Mouse (Mus musculus) embryonic facial prominence, embryonic 11.5 days (tissue): ENCODE data around the gene Olfr67. TPM values are rescaled to one million over a fixed set of nuclear protein-coding genes. Genes with fewer than 3 reads are reported as not detected.
A peak's percentile ranks its signal among the peaks of the same experiment; 100 is the strongest.
"Not testable (repeated sequence)": the region's sequence is repeated elsewhere in the genome, so short reads cannot be mapped to it uniquely, and the experiment has no call there.

Experiments
- ATAC-seq: fragments of 200-750 bp; cut with Nextera tagmentation; replicated peaks from 2 replicates; pipeline ENCODE4 v1.8.0; 2017; ENCODE audit warnings: low read depth; ENCODE audit not compliant: insufficient number of reproducible peaks, low FRiP score, low TSS enrichment
- DNase-seq: peaks from one replicate; pipeline ENCODE4 v3.0.0-alpha.2; 2015; ENCODE audit warnings: low spot score
- H3K27ac ChIP-seq: fragments of 300-500 bp; sonication (generic); replicated peaks from 2 replicates; pipeline ENCODE4 v1.5.1; 2014; ENCODE audit warnings: mild to moderate bottlenecking, low read depth, low read length, control low read depth
- H3K27me3 ChIP-seq: fragments of 300-500 bp; sonication (generic); 2 replicates; pipeline ENCODE4 v1.6.1; 2014; ENCODE audit warnings: mild to moderate bottlenecking, low read length, moderate library complexity, mixed read lengths; ENCODE audit not compliant: control insufficient read depth, insufficient read depth
- H3K36me3 ChIP-seq: fragments of 300-500 bp; sonication (generic); replicated peaks from 2 replicates; pipeline ENCODE4 v1.6.1; 2014; ENCODE audit warnings: low read depth, mild to moderate bottlenecking, low read length, moderate library complexity, mixed read lengths; ENCODE audit not compliant: control insufficient read depth, insufficient read depth
- H3K4me1 ChIP-seq: fragments of 300-500 bp; sonication (generic); 2 replicates; pipeline ENCODE4 v1.6.1; 2014; ENCODE audit warnings: low read length, mixed read lengths; ENCODE audit not compliant: control insufficient read depth, insufficient read depth
- H3K4me2 ChIP-seq: fragments of 300-500 bp; sonication (generic); 2 replicates; pipeline ENCODE4 v1.6.1; 2014; ENCODE audit warnings: low read depth, mild to moderate bottlenecking, control low read depth, low read length, moderate library complexity
- H3K4me3 ChIP-seq: fragments of 300-500 bp; sonication (generic); 2 replicates; pipeline ENCODE4 v1.5.1; 2014; ENCODE audit warnings: low read depth, low read length, control low read depth
- H3K9ac ChIP-seq: fragments of 300-500 bp; sonication (generic); replicated peaks from 2 replicates; pipeline ENCODE4 v1.6.1; 2014; ENCODE audit warnings: mild to moderate bottlenecking, control low read depth, low read length
- H3K9me3 ChIP-seq: fragments of 300-500 bp; sonication (generic); replicated peaks from 2 replicates; pipeline ENCODE4 v1.6.1; 2016; ENCODE audit warnings: mild to moderate bottlenecking, low read length, inconsistent platforms, mixed read lengths; ENCODE audit not compliant: control insufficient read depth
- WGBS: fragments of 180-500 bp; shearing (Covaris S2); extraction: QIAGEN DNeasy Blood & Tissue Kit; methylation state at CpG from one replicate; pipeline ENCODE4 v1.1.7; 2014; 5-methylcytosine and 5-hydroxymethylcytosine counted together
- polyA plus RNA-seq: library from polyadenylated mRNA; unstranded; fragments of >200 nt; fragmentation: Nextera tagmentation; extraction: Ambion mirVana; gene quantifications from 2 replicates; pipeline ENCODE4 v1.2.1, GENCODE M21; 2014

Olfr67 gene
- polyA plus RNA-seq, 1 experiment from 2014 or later: not detected

DNA sequence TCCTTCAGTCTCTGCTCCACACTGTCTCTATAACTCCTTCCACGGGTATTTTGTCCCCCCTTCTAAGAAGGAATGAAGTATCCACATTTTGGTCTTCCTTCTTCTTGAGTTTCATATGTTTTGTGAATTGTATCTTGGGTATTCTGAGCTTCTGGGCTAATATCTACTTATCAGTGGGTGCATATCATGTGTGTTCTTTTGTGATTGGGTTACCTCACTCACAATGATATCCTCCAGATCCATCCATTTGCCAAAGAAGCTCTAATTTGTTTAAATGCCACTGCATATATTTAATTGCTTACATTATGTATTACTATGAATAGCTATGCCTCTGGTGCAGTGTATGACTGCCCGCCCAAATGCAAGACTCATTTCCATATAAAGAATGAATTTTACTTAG lies 16.5 kb upstream of the Olfr67 start:
- ATAC-seq, DNase-seq, H3K4me3 ChIP-seq, H3K27ac ChIP-seq, H3K27me3 ChIP-seq, H3K36me3 ChIP-seq, H3K9me3 ChIP-seq, H3K4me1 ChIP-seq, H3K4me2 ChIP-seq, H3K9ac ChIP-seq: not testable (repeated sequence)
- 76% methylated on average over 2 of the region's 2 CpGs for WGBS

DNA sequence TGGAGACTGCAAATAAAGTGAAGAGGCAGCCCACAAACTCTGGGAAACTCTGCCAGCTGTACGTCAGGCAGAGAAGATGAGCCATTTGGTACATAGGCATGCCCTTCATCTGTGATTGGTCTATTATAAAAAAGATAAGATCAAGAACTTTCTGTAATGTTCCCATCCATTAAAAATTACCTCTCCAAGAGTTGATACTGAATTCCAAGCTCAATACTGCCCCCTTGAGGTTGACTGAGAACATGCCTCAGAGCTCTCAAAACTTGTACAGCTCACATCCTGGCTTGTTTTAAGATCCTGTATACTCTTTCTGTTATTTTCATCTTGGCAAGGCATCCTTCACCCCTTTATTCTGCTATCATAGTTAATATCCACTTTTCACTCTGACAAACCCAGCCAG lies 15.2 kb upstream of the Olfr67 start:
- 52% methylated on average over 1 of the region's 1 CpGs for WGBS
- Histone ChIP-seq H3K36me3 (no peaks in the 10 kb centered on the region), H3K9me3 (no peaks in the 10 kb centered on the region), H3K4me2 (no peak overlapping the region), H3K4me1 (no peaks in the 10 kb centered on the region), H3K4me3 (no peak overlapping the region), H3K9ac (no peak overlapping the region), H3K27me3 (no peaks in the 10 kb centered on the region), H3K27ac (no peak overlapping the region)
- peak; percentile 74 for DNase-seq
- no peak for ATAC-seq

DNA sequence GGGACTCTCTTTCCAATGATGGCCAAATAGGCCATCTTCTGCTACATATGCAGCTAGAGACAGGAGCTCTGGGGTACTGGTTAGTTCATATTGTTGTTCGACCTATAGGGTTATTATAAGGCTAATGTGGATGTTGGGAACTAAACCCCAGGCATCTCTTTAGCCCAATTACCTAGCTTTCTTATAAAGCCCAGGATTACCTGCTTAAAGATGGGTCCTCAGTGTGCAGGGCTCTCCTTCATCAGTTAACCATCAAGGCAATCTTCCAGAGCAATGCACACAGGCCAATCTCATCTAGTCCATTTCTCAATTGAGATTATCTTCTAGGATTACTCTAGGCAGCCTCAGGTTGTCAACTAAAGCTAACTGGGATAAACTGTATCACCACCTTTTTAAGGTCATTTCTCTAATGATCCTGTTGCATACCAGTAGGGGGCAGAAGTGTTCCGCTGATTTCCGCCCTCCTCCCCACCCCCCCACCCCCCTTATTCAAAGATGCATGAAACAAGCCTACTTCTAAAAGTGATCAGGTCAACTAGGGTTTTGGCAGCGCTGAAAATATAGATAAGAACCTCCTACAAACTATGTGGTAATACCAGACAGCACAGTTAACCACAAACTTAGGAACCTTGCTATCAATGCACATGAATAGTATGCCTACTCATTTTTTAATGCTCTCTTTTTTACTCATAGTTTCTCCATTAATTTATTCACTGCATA lies 1.2 kb upstream of the Olfr67 start:
- H3K9me3 ChIP-seq: no peaks in the 10 kb centered on the region
- WGBS: 18% methylated on average over 4 of the region's 4 CpGs
- ATAC-seq (no peak), DNase-seq (no peak)
- H3K4me3 ChIP-seq: no peak overlapping the region
- no peak overlapping the region for H3K4me2 ChIP-seq
- H3K36me3 ChIP-seq: no peaks in the 10 kb centered on the region
- no peak overlapping the region for H3K27ac ChIP-seq
- H3K4me1 ChIP-seq: no peaks in the 10 kb centered on the region
- H3K27me3 ChIP-seq: no peaks in the 10 kb centered on the region
- H3K9ac ChIP-seq: no peak overlapping the region

DNA sequence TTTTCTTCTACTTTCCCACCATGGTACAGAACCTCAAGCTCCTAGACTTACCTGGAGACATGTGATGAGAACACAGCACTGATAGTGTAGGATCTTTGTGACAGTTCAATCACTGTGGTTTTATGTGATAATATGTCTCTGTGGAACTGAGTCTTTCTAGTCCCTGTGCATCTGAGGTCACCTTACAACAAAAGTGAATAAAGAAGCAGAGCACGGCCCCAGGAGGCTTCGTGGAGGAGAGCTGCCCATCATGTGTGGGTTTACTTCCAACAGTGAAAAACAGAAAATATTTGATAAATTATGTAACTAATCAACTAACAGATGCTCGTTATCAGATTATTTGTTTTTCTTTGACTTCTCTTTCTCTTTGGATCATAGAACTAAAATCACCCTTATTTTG lies 12.0 kb downstream of the Olfr67 start, which contains the start of gene Olfr68:
Gene Olfr68, minus strand, starts transcription at position 101 of the 400 bp plus-strand sequence.
- WGBS: 79% methylated on average over 3 of the region's 3 CpGs
- Histone ChIP-seq H3K4me1 (no peaks in the 10 kb centered on the region), H3K9me3 (no peaks in the 10 kb centered on the region), H3K27me3 (no peaks in the 10 kb centered on the region), H3K4me3 (no peak within 1 kb of the TSS), H3K36me3 (no peaks in the 10 kb centered on the region), H3K4me2 (no peak within 1 kb of the TSS), H3K27ac (no peak within 1 kb of the TSS), H3K9ac (no peak within 1 kb of the TSS)
- DNase-seq: no peak
- no peak for ATAC-seq

DNA sequence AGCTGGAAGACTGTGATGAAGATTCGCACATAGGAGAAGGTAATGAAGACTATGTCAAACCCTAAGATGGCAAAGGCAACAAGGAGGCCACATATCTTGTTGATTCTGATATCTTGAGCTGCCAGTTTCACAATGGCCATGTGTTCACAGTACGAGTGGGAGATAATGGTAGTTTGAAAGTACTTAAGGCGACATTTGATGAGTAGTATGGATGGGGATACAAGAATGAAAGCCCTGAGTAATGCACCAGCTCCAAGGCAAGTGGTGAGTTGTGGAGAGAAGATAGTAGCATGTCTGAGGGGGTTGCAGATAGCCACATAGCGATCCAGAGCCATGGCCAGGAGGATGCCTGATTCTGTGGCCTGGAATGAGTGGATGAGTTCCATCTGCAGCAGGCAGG lies 14.0 kb downstream of the Olfr67 start:
- not testable (repeated sequence) for H3K4me1 ChIP-seq, H3K27me3 ChIP-seq, H3K27ac ChIP-seq, H3K9ac ChIP-seq, ATAC-seq, DNase-seq, H3K4me3 ChIP-seq, H3K9me3 ChIP-seq, H3K4me2 ChIP-seq, H3K36me3 ChIP-seq
- 86% methylated on average over 4 of the region's 4 CpGs for WGBS

DNA sequence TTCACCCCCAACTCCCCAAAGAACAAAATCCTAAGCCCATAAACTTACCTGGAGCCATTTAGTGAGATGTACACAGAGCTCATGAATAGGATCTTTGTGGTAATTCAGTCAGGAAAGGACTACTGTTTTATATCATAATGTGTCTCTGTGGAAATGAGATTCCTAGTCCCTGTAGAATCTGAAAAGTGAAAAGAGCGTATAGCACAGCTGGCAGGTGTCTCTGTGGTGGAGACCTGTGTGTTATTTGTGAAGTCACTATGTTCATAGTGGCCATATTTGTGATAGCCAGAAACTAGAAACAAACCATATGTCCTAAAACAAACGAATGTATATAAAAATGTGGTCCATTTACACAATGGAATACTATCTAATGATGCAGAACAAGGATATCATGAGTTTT lies 20.1 kb downstream of the Olfr67 start, which contains the start of gene Olfr69:
Gene Olfr69, minus strand, starts transcription at position 101 of the 400 bp plus-strand sequence.
- no peaks in the 10 kb centered on the region for H3K27me3 ChIP-seq
- no peaks in the 10 kb centered on the region for H3K36me3 ChIP-seq
- no peaks in the 10 kb centered on the region for H3K9me3 ChIP-seq
- H3K9ac ChIP-seq: no peak within 1 kb of the TSS
- H3K4me2 ChIP-seq: no peak within 1 kb of the TSS
- no peak within 1 kb of the TSS for H3K27ac ChIP-seq
- 81% methylated on average over 2 of the region's 2 CpGs for WGBS
- no peak within 1 kb of the TSS for H3K4me3 ChIP-seq
- H3K4me1 ChIP-seq: no peaks in the 10 kb centered on the region
- DNase-seq (no peak), ATAC-seq (no peak)

DNA sequence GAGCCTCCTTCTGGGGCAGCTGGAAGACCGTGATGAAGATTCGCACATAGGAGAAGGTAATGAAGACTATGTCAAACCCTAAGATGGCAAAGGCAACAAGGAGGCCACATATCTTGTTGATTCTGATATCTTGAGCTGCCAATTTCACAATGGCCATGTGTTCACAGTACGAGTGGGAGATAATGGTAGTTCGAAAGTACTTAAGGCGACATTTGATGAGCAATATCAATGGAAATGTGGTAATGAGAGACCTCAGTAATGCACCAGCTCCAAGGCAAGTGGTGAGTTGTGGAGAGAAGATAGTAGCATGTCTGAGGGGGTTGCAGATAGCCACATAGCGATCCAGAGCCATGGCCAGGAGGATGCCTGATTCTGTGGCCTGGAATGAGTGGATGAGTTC lies 23.9 kb downstream of the Olfr67 start:
- 87% methylated on average over 5 of the region's 6 CpGs for WGBS
- H3K9ac ChIP-seq: not testable (repeated sequence)

DNA sequence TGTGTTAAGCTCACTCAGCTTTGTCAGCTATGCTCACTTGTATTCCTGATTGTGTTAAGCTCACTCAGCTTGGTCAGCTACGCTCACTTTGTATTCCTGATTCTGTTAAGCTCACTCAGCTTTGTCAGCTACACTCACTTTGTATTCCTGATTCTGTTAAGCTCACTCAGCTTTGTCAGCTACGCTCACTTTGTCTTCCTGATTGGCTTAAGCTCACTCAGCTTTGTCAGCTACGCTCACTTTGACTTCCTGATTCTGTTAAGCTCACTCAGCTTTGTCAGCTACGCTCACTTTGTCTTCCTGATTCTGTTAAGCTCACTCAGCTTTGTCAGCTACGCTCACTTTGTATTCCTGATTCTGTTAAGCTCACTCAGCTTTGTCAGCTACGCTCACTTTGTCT lies 29.4 kb downstream of the Olfr67 start:
- H3K4me1 ChIP-seq, H3K27me3 ChIP-seq, H3K9ac ChIP-seq, ATAC-seq, H3K27ac ChIP-seq, H3K4me2 ChIP-seq, H3K4me3 ChIP-seq, H3K9me3 ChIP-seq, DNase-seq, H3K36me3 ChIP-seq: not testable (repeated sequence)
- 86% methylated on average over 6 of the region's 6 CpGs for WGBS

More for the DNA sequence above, 23.9 kb downstream of the Olfr67 start:
- not testable (repeated sequence) for H3K4me3 ChIP-seq, H3K4me1 ChIP-seq, ATAC-seq, H3K27ac ChIP-seq, H3K36me3 ChIP-seq, DNase-seq, H3K9me3 ChIP-seq, H3K27me3 ChIP-seq, H3K4me2 ChIP-seq
